Mouse (Mus musculus) kidney, embryonic 14.5 days (tissue): ENCODE results near the gene Esam. TPM values are rescaled to one million over a fixed set of nuclear protein-coding genes. Genes with fewer than 3 reads are reported as not detected.

Source experiments
- ATAC-seq: fragments of 200-750 bp; cut with Nextera tagmentation; 2 replicates; pipeline ENCODE4 v1.8.0; 2017; ENCODE audit warnings: moderate number of reproducible peaks, mild to moderate bottlenecking, moderate TSS enrichment, moderate library complexity; ENCODE audit not compliant: low FRiP score, low TSS enrichment
- H3K27ac ChIP-seq: fragments of 300-500 bp; sonication (generic); 2 replicates; pipeline ENCODE4 v1.5.1; 2014; ENCODE audit warnings: low read depth, mild to moderate bottlenecking, low read length, moderate library complexity, mixed read lengths
- H3K27me3 ChIP-seq: fragments of 300-500 bp; sonication (generic); 2 replicates; pipeline ENCODE4 v1.6.1; 2014; ENCODE audit warnings: mild to moderate bottlenecking, low read length; ENCODE audit not compliant: control insufficient read depth, insufficient read depth
- H3K36me3 ChIP-seq: fragments of 300-500 bp; sonication (generic); 2 replicates; pipeline ENCODE4 v1.6.1; 2014; ENCODE audit warnings: low read length, mixed read lengths; ENCODE audit not compliant: control insufficient read depth, insufficient read depth
- H3K4me1 ChIP-seq: fragments of 300-500 bp; sonication (generic); 2 replicates; pipeline ENCODE4 v1.6.1; 2014; ENCODE audit warnings: low read length, mixed read lengths; ENCODE audit not compliant: control insufficient read depth, insufficient read depth
- H3K4me2 ChIP-seq: fragments of 300-500 bp; sonication (generic); replicated peaks from 2 replicates; pipeline ENCODE4 v1.6.1; 2014; ENCODE audit warnings: low read depth, mild to moderate bottlenecking, low read length
- H3K4me3 ChIP-seq: fragments of 300-500 bp; sonication (generic); 2 replicates; pipeline ENCODE4 v1.5.1; 2014; ENCODE audit warnings: mild to moderate bottlenecking, low read length
- H3K9ac ChIP-seq: fragments of 300-500 bp; sonication (generic); 2 replicates; pipeline ENCODE4 v1.6.1; 2014; ENCODE audit warnings: low read depth, mild to moderate bottlenecking, low read length, moderate library complexity
- H3K9me3 ChIP-seq: fragments of 300-500 bp; sonication (generic); 2 replicates; pipeline ENCODE4 v1.6.1; 2016; ENCODE audit warnings: low read length; ENCODE audit not compliant: control insufficient read depth
- WGBS: fragments of 180-500 bp; shearing (Covaris S2); extraction: QIAGEN DNeasy Blood & Tissue Kit; methylation state at CpG from one replicate; pipeline ENCODE4 v1.1.7; 2014; 5-methylcytosine and 5-hydroxymethylcytosine counted together
- polyA plus RNA-seq: library from polyadenylated mRNA; unstranded; fragments of >200 nt; fragmentation: Nextera tagmentation; extraction: Ambion mirVana; gene quantifications from 2 replicates; pipeline ENCODE4 v1.2.1, GENCODE M21; 2014

Esam gene
- polyA plus RNA-seq: 49.7 and 61.8 TPM in 2 replicates

DNA sequence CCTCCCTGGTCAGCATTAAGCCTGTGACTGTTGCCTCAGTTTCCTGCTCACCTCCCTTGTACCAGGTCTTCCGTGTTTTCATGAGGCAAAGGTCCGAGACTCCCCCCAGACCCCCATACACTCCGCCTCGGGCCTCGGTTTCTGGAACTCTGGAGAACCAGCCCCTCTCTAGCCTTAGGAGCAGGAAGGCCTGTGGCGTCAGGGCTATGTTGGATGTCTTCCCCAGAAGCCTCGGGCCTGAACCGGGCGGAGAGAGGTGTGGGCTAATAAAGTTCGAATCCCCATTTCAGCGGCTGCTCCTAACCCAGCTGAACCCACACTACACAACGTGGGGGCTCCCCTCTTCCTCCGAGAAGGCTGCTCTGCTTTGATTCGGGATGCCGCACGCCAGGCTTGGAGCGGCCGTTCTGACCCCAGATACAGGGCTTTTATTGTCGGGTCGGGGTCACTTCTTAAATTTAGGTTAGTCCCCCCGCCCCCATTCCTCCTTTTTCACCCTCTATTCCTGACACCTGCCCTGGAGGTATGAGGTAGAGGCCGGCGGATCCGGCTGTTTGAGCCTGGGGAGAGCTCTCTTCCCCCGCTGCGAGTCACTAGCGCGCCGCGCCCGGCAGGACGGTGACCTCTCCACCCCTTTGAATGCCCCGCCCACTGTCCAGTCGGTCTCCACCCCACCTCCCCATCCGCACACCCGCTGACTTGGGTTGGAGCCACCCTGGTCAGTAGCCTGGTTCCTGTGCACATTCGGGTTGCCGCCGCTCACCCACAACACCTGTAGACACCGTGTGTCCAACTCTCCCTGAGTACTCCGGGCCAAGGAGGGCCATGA is at the start of gene Esam:
Gene Esam (plus strand): TSS at position 683 of the 829 bp plus-strand sequence.
- Histone ChIP-seq H3K9me3 (no peaks in the 10 kb centered on the region), H3K4me2 (peak within 1 kb of the TSS; percentile 65), H3K27ac (peak within 1 kb of the TSS; percentile 65; the same call in 1 of the 2 replicates), H3K27me3 (peaks cover 55% of the 10 kb centered on the region), H3K4me1 (peaks cover 24% of the 10 kb centered on the region; the same call in 1 of the 2 replicates), H3K4me3 (peak within 1 kb of the TSS; percentile 38), H3K36me3 (peaks cover 11% of the 10 kb centered on the region; the same call in 1 of the 2 replicates), H3K9ac (peak within 1 kb of the TSS; percentile 42; the same call in 1 of the 2 replicates)
- ATAC-seq: peak; percentile 24
- WGBS: 2% methylated on average over 41 of the region's 41 CpGs

DNA sequence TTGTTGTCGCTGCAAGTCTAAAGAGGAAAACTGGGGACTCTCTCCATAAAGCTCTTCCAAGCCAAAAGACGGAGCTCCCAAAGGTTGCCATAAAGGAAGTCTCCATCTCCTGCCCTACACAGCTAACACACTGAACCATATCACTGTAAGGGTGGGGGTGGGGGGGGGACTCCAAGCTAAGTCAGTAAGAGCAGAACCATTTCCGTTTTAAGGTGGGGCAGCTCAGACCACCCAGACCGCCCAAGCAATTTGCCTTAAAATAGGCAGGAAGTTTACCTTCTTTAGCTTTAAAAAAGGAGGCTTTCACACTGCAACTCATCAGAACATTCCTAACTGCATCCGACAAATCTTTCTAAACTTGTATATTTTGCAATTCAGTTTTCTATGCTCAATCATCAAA is 42.7 kb upstream of the Esam start:
- Histone ChIP-seq H3K9ac (no peak overlapping the region), H3K27me3 (no peaks in the 10 kb centered on the region), H3K4me3 (no peak overlapping the region), H3K4me1 (peaks cover 6% of the 10 kb centered on the region), H3K27ac (no peak overlapping the region), H3K9me3 (no peaks in the 10 kb centered on the region), H3K4me2 (no peak overlapping the region), H3K36me3 (no peaks in the 10 kb centered on the region)
- no peak for ATAC-seq
- 56% methylated on average over 5 of the region's 5 CpGs for WGBS

DNA sequence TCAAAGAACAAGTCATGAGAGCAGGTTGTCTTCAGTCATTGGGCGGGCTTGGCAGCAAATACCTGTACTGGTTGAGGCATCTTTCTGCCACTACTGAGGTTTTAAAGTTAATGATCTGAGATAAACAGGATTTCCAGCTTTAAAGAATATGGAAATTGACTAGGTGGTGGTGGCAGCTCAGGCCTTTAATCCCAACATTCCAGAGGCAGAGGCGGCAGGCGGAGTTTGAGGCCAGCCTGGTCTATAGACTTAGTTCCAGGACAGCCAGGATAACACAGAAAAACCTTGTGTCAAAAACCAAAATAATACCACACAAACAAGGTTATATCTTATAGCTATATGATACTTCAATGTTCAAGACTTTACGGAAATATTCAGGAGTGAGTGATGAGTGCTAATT is 39.8 kb upstream of the Esam start:
- peak overlapping the region; percentile 94; the same call in 1 of the 2 replicates for H3K9ac ChIP-seq
- WGBS: 33% methylated on average over 4 of the region's 4 CpGs
- no peaks in the 10 kb centered on the region for H3K9me3 ChIP-seq
- ATAC-seq: no peak
- H3K27me3 ChIP-seq: no peaks in the 10 kb centered on the region
- H3K4me1 ChIP-seq: peaks cover 11% of the 10 kb centered on the region
- peak overlapping the region; percentile 97 for H3K4me3 ChIP-seq
- H3K27ac ChIP-seq: peak overlapping the region; percentile 99
- H3K36me3 ChIP-seq: no peaks in the 10 kb centered on the region
- H3K4me2 ChIP-seq: peak overlapping the region; percentile 55

DNA sequence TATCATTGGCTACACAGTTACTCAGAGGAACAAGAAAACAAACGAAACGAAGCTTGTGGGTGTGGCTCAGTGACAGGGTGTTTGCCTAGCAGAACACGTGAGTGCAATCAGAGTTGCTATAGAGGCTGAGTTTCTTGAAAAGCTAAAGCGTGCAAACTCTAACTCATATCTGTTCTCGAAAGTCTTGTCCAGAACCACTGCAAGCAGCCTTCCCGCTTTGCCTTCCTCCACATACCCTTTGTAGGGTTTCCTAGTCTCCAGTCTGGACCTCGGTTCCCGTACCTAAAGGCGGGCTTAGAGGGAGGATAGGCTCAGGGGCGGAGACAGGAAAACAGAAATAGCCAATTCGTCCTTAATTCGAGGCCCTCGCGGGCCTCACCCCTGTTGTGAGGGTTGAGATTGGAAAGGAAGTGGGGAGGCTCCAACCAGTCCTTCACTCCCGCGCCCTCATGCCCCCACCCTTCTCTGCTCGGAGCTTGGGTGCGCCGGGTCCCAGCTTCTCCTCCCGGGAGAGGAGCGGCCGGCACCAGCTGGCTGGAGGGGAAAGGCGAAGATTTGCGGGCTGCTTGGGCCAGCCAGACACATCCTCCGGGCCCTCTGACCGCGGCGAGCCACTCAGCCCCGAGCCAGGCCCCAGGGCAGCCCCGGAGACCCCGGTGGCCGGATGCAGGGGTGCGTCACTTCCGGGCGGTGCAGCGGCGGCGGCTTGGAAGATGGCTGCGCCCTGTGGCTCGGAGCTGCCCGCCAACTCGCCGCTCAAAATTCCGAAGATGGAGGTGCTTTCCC is 39.1 kb upstream of the Esam start, which contains the start of gene Msantd2:
Gene Msantd2 (plus strand): TSS at position 709 of the 786 bp plus-strand sequence.
- Histone ChIP-seq H3K9me3 (no peaks in the 10 kb centered on the region), H3K27ac (peak within 1 kb of the TSS; percentile 99), H3K27me3 (no peaks in the 10 kb centered on the region), H3K4me3 (peak within 1 kb of the TSS; percentile 97), H3K36me3 (peaks cover 1% of the 10 kb centered on the region; the same call in 1 of the 2 replicates), H3K4me2 (peak within 1 kb of the TSS; percentile 55), H3K4me1 (peaks cover 11% of the 10 kb centered on the region), H3K9ac (peak within 1 kb of the TSS; percentile 94)
- peak; percentile 96 for ATAC-seq
- under 1% methylated on average over 41 of the region's 44 CpGs for WGBS

DNA sequence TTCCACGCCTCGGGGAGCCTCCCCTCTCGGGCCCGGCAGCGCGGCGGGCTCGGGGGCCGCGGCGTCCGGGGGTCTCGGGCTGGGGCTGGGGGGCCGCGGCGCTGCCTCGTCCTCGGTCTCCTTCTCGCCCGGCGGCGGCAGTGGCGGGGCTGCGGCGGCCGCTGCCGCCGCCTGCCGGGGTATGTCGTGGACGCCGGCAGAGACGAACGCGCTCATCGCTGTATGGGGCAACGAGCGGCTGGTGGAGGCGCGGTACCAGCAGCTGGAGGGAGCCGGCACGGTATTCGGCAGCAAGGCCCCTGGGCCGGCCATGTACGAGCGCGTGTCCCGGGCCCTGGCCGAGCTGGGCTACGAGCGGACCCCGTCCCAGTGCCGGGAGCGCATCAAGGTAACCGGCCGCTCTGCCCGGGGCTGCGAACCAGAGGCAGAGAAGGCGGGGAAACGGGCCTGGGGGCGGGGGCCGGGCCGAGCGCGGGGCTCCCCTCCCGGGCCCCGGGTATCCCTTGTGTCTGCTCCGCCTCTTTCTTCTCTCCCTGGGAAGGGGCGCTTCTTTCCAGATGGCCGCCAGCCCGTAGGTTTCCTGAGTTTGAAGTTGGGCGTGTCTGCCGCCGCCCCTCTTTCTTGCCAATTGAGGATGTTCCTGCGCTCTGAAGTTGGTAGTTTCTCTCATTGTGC is 38.3 kb upstream of the Esam start:
- H3K27me3 ChIP-seq: no peaks in the 10 kb centered on the region
- H3K9me3 ChIP-seq: no peaks in the 10 kb centered on the region
- WGBS: under 1% methylated on average over 56 of the region's 75 CpGs
- peaks cover 11% of the 10 kb centered on the region for H3K4me1 ChIP-seq
- peak overlapping the region; percentile 55 for H3K4me2 ChIP-seq
- H3K9ac ChIP-seq: peak overlapping the region; percentile 94
- ATAC-seq: peak; percentile 83
- peaks cover 3% of the 10 kb centered on the region; the same call in 1 of the 2 replicates for H3K36me3 ChIP-seq
- H3K27ac ChIP-seq: peak overlapping the region; percentile 99
- H3K4me3 ChIP-seq: peak overlapping the region; percentile 97

DNA sequence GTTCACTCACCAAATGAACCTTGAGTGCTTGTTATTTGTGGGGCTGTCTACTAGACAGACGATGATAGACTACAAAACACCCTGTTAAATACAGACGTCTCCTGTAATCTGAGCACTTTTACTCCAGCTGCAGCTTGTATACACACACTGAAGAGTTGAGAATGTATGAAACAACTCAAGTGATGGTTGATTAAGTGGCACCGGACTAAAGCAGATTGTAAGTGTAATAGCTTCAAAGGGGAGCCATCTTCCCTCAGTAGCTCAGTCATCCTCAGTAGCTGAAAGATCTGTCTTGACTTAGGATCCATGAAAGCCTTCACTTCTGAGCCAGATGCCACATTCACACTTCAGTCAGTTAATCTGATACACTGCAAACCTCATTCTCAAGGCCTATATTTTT is 32.1 kb upstream of the Esam start:
- no peaks in the 10 kb centered on the region for H3K9me3 ChIP-seq
- H3K9ac ChIP-seq: no peak overlapping the region
- H3K4me3 ChIP-seq: no peak overlapping the region
- peaks cover 3% of the 10 kb centered on the region; the same call in 1 of the 2 replicates for H3K36me3 ChIP-seq
- no peaks in the 10 kb centered on the region for H3K27me3 ChIP-seq
- no peak overlapping the region for H3K27ac ChIP-seq
- H3K4me1 ChIP-seq: 0 out of 2 replicates have a peak, but pooled peaks cover under 1% of the 10 kb centered on the region
- no peak for ATAC-seq
- no peak overlapping the region for H3K4me2 ChIP-seq
- WGBS: 51% methylated on average over 3 of the region's 3 CpGs

DNA sequence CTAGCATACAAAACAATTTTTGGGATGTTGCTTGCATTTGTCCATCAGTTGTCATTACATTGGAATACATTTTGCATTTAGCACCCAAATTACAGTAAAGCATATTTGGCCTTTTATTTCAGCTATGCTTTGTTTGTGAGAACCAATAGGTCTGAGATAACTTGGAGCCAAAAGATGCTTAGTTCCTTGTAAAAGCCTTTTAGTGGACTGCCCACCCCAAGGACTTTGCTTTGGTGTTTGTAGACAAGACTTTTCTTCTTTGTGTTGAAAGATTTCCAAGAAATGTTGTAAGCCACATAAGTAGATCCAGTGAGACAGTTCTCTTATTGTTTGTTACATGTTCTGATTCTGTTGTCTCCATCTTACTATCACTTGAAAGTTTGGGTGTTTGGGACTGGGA is 31.6 kb upstream of the Esam start:
- Histone ChIP-seq H3K36me3 (peaks cover 3% of the 10 kb centered on the region; the same call in 1 of the 2 replicates), H3K9ac (no peak overlapping the region), H3K4me3 (no peak overlapping the region), H3K4me2 (no peak overlapping the region), H3K4me1 (no peaks in the 10 kb centered on the region), H3K27ac (no peak overlapping the region), H3K9me3 (no peaks in the 10 kb centered on the region), H3K27me3 (no peaks in the 10 kb centered on the region)
- ATAC-seq: no peak

DNA sequence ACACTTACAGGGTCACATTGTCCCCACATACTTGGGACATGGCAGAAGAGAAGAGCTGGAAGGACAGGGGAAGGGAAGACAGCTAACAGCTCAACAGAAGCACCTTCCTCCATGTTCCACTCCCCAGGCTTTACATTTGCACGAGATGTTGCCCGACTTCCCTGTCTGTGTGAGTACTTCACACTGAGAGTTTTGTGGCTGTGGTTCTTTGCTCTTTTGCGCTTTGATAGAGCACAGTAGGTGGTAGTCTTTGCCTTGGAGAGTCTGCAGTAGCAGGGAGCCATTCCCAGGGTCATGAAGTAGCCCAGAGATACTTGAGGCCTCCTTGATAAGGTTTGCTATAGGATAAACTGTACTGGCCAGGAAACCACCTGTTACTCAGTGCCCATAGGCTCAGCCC is 27.7 kb upstream of the Esam start:
- no peak overlapping the region for H3K27ac ChIP-seq
- no peak overlapping the region for H3K4me2 ChIP-seq
- no peaks in the 10 kb centered on the region for H3K9me3 ChIP-seq
- no peak for ATAC-seq
- no peaks in the 10 kb centered on the region for H3K4me1 ChIP-seq
- no peaks in the 10 kb centered on the region for H3K27me3 ChIP-seq
- WGBS: 88% methylated on average over 3 of the region's 3 CpGs
- no peaks in the 10 kb centered on the region for H3K36me3 ChIP-seq
- no peak overlapping the region for H3K4me3 ChIP-seq
- H3K9ac ChIP-seq: no peak overlapping the region
